Mouse (Mus musculus) c-Kit-positive CD71-positive TER-119-positive erythroid progenitor cells, embryonic 14.5 days (primary cell): ENCODE results near the gene Rhbdd3.

Experiments
- DNase-seq: peaks from one replicate; pipeline ENCODE4 v3.0.0-alpha.2; 2013; ENCODE audit warnings: low spot score

Gene Rhbdd3

DNA sequence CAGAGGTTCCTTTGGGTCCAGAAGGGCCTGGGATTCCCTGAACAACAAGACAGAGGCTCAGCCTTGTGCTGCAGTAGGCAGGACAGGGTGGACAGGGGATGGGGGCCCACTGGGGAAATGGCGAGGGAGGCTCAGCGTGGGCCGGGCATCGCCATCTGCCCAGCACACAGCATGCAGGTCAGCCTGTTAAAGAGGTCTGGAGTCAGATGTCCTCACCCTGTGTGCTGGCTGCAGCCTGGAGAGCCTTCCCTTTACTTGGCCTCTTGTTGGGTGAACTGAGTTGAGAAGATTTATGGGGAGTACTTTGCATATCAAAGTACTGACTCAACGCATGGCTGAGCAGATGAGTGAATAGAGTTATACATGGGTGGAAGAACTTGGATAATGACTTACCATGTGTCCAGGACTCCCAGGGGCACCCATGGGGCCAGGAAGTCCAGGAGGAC lies 30.3 kb downstream of the Rhbdd3 start:
- DNase-seq, result no peak

DNA sequence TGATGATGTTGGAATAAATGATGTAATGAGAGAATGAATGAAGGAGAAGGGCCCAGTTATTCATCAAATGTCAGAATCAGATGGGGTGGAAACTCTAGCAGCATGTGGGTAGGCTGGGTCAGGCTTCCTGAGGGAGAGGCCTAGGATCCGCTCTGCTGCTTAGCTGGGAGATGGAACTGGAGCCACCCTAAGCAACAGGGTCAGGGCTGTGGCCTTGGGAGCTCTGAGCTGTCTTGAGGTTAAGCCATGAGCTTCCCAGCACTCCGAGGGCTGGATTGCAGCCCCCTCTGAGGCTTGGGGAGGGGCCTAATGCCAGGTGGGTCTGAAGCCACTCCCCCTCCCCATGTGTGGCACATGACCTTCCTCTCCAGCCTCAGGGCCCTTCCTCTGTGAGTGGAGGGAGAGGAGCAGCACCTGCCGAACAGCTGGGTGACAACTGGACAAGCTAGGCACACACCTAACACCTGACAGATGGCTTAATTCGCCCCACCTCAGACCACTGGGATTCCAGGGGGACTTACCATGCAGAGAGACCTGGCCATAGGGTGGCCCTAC lies 31.5 kb downstream of the Rhbdd3 start:
- no peak for DNase-seq

DNA sequence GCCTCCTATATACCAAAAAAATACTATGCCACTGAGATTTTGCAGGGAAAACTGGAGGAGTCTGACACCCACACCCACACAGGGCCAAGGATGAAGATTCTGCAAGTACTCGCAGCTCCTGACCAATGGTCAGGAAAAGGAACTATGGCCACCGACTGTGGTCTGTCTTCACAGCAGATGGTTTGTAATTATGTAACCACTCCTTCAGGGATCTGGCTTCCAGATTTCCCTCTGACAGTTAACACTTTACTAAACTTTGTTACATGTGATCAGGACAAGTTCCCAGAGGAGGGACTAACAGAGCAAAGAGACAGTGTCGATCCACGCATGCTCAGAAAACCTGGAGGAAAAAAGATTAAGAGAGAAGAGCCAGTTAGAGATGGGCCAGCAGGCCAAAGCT lies 34.0 kb downstream of the Rhbdd3 start:
- no peak for DNase-seq

DNA sequence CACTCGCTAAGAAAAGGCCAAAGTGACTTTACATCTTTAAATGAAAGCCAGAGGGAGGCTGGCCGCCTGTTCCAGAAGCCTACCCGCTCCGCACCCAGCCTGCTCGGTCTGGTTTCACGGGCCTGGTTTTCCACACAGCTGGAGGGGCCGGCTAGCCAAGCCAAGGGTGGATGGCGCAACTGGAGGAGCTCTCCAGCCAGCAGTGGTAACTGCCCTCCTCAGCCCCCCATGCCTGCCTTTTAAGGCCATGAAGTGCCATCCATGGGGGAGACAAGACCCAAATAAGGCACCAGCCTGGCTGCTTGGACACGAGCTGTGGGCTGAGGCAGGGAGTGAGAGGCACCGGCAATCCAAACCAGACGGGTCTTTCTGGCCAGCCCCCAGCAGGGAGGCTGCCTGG lies 37.2 kb downstream of the Rhbdd3 start:
- DNase-seq, result no peak

DNA sequence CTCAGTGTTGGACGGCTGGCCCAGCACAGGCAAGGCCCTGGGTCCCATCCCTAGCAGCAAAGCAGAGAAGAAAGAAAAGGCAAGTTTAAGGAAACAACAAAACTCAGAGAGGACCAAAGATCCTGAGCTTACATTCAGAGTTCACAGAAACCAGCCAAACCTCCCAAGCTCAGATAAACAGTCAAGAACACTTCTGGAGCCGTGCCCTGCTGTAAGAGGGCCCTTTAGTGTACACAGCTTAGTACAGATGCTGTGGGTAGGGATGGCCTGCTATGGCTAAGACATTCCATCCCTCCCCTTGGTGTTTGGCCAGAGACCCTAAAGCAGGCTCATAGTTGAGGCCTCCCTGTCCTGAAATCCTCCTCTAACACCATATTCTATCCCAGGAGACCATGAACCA lies 39.9 kb downstream of the Rhbdd3 start:
- DNase-seq, result no peak

DNA sequence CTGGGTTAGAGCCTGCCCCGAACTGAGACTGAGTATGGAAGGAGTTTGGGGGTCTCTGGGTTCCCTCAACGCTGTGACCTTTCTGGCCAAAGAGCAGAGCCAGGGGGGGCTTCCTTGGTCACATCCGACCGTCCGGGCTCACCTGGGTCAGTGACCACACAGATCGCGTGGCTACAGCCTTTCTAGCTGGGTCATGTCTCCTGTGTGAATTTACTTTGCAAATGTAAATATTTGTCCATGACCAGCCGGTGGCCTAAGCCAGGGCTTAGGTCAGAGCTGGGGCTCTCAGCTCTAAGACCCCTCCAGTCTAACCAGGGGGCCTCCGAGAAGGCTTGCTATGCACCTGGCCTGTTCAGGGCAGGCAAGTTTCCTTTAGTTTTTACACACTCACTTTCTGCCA lies 40.6 kb downstream of the Rhbdd3 start:
- no peak for DNase-seq

DNA sequence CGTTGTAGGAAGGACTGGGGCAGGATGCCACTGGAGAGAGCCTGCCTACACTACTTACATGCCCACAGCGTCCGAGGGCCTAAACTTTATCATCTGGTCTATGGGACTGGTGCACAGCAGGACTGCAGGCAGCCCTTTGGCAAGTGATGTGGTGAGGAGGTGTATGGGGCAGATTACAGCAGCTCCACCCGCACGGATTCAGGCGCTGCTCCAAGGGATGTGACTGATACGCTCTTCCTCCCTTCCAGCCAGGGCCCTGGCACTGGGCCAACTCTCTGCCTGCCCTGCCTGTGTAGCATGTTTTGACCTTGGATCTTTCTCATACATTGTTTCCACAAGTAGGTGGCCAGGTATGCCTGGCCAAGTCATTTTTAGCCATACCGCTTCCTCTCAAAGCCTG lies 41.9 kb downstream of the Rhbdd3 start:
- DNase-seq, result peak; percentile 15

DNA sequence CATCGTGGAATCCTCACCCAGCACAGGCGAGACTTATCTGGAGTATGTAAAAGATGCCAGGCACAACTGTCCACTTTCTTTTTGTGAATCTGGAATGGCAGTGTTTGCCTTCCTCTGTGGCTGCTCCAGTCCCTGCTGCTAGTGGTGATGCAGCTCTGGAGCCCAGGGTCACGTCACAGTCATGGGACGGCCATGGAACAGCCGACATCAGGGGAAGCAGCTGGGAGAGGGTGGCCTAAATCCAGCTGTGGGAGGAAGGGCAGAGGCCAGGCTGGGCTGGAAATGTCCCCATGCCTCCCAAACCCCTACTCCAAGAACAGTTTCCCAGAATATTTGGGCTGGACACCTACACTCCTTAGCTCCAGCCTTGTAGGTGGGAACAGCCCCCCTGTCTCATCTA lies 42.5 kb downstream of the Rhbdd3 start:
- DNase-seq, result no peak

DNA sequence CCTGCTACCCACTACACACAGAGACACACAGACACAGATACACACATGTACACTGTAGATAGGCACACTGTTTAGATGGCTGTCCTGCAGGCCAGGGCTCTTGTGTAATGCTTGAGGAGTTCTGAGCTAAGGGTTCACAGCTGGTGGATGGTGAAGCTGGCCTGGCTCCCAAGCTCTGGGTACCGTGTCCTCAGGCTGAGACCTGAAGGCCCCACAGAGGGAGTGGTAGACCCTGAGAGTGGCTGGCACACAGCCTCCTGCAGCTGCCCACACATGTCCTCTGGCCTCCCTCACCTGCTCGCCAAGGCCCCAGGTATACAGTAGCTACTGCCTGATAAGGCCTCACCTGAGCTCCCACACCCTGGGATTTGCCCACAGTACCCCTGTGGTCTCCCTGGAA lies 43.2 kb downstream of the Rhbdd3 start:
- no peak for DNase-seq

DNA sequence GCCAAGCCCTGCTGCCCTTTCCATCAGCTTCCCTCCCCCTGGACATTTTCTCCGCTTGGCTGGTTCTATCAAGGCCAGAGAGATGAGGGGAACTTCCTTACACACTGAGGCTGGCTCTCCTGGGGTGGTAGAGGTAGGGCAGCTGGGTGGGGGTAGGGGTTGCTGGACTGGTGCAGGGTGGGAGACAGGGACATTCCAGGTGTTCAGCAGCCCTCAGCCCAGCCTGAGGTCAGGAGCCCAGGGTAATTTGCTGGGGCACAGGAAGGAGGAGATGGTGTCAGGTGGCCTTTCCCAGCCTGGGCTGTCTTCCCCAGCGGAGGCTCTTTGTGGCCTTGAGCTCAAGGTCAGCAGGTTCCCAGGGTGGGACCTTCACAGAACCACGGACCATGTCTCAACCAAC lies 46.9 kb downstream of the Rhbdd3 start:
- no peak for DNase-seq

DNA sequence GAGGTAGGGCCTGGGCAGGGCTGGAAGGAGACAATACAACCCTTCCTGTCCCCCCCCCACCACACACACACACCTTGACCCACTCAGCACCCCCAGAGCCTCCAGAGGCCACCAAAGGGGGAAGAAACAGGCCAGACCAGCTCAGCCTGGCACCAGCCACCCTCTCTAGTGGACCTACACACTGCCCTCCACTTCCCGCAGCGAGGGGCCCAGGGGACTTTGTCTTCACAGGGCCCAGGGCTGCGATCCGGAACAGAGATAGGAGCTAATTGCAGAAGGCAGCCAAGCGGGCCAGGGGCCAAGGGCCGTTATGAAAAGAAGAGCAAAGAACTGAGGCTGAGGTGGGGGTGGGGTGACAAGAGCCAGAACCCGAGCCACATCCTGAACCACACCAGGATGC lies 50.5 kb downstream of the Rhbdd3 start:
- DNase-seq, result no peak

DNA sequence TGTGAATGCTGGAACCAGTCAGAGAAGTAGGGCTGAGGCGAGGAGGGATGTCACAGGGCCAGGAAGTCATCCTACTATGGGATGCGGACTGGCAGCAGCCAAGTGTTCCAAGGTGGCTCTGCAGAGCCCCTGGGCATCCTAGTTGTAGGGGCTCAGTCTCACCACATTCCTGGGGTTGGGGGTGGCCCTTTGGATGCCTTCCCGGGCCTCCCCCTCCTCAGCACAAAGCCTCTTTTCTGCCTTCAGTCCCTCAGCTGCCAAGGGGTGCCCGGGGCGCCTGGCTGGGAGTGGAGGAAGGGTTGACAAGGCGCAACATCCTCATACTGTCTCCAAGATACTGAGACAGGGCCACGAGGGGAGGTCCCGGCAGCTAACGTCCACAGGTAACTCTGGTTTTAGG lies 51.2 kb downstream of the Rhbdd3 start:
- DNase-seq, result no peak

DNA sequence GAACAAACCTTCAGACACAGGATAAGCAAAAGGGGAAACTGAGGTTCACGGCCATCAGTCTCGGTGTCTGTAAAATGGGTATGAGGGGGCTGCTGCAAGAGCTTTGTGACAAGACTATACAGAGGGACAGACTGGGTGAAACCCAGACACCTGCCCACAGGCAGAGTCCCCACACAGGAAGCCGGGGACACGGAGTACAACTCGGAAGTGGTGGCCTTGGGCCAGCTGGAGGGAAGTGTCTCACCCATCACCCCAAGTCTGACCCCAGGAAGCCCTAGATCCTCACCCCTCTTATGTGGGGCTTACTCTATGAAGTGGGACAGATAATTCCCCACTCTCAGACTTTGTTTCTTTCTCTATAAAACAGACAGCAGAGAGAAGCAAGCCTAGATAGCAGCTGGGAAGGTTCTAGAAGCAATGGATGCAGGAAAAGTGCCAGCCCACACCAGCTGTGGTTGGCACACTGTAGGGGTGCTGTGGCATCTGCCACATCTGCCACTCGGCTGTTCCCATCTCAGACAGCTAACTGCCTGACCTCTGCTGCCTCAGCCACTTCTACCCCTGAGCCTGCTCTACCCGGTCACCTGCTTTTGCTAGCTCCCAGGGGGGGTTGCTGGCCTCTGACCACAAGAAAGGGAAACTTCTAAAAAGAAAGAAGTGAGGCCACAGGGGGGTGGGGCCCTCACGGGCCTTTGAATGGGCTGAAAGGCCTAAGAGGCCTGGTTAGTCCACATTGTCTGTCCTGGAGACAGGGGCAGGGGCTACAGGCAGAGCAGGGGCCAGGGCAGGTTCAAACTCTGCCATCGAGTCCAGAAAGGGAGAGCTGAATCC lies 51.9 kb downstream of the Rhbdd3 start:
- no peak for DNase-seq

DNA sequence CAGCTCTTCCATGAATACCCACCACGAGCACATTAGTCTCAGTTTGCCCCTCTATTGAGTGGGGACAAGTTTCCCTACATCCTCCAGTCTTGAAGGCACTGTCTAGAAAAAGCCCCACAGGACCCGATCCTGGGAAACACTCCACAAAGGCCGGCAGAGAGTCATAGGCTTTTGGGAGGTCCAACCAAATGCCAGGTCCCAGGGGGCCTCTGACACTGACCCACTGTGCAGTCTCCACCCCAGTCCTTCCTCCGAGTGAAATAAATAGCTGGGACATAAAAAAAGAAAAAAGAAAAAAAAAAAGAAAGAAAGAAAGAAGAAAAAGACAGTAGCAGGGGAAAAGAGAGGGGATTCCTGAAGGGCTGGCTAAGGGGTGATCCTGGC lies 52.5 kb downstream of the Rhbdd3 start:
- no peak for DNase-seq

DNA sequence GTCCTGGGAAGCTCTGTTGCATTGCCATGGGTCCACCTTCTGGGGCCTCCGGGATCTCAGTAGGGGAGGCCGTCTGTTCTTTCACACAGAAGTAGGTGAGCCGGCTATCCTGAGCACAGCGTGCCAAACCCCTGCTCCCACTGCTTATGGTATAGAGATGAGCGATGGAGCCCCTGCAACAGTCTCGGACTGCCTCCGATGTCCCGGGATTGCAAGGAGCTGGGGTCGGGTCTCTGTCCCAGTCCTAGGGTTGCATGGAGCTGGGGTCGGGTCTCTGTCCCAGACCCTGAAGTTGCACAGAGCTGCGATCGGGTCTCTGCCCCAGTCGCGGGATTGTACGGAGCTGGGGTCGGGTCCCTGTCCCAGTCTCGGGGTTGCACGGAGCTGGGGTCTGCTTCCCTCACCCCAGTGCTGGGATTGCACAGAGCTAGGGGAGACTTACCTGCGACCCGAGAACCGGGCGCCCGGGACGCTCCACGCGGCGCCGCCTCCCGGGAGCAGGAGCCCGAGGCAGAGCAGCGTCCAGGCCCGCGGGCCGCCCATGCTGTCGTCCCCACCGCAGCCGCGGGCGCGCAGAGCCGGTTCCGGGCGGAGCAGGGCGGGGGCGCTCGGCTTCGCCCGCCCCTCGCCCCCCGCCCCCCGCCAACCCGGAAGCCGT lies 53.1 kb downstream of the Rhbdd3 start, which contains the start of gene Emid1:
TSS of gene Emid1 (minus strand) at position 578 of the 658 bp plus-strand sequence.
- no peak for DNase-seq

DNA sequence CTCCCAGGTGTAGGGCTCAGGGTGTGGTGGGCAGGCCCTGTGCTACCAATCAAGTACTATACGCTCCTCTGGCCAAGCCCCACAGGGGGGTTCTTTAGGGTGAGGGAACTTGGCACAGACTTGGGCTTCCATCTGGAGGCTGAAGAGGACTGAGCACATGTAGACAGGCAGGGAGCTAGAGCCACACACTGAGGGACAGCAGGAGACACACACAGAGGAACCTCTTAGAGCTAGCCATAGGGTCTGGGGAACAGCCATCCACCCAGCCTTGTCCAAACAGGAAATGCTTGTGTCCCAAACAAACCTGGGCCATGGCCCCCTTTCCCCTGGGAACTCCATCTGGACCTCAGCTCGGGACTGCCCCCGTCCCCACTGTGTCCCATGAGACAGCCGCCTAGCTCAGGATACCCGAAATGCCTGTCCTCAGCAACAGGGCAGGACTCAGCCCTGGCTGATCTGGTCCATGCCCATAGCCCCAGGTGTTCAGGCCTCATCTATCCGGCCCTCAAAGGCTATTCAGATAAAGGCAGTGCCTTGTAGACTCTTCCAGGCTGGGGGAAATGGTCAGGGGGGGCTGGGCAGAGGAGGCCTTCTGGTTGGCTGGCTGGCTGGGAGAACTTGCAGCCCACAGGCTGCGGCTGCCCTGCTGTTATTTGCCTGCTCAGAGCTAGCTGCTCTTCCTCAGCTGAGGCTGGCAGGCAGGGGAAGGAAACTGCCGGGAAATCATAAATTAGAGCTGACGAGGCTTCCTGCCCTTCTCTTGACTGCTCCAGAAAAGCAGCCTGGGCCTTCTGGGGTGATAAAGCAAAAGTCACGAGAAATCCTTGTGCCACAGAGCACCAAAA lies 56.5 kb downstream of the Rhbdd3 start:
- DNase-seq, result no peak
